Comparison of ENCODE assay signal across 7 mouse cellular contexts in genomic region chr2:29054991-29055390, GRCm38 (mm10). TPM values are rescaled to one million over a fixed set of nuclear protein-coding genes. Genes with fewer than 3 reads are reported as not detected.
DNase-seq lines count a peak whose midpoint lies in the region; ATAC-seq and TF ChIP-seq lines count a peak whose summit lies in the region.

Gene Cfap77 (minus strand): TSS chr2:29055066.

- no peaks in the 10 kb centered on the region for H3K36me3 ChIP-seq in ES-E14 (ENCODE audit: control insufficient read depth, insufficient read depth, low read length, poor library complexity, severe bottlenecking)
- no peaks in the 10 kb centered on the region for H3K36me3 ChIP-seq in forebrain, embryonic 12.5 days (replicated peaks)
- no peaks in the 10 kb centered on the region for H3K36me3 ChIP-seq in hindbrain, embryonic 12.5 days

- peak within 1 kb of the TSS; percentile 65 to 79 for H3K4me3 ChIP-seq in ES-E14 (ENCODE audit: insufficient read depth in 1 of 2, low read depth in 1 of 2, low read length in 2 of 2, poor library complexity in 1 of 2, severe bottlenecking in 1 of 2)
- peak within 1 kb of the TSS; percentile 48 for H3K4me3 ChIP-seq in forebrain, embryonic 12.5 days (replicated peaks)
- H3K4me3 ChIP-seq in hindbrain, embryonic 12.5 days = peak within 1 kb of the TSS; percentile 46

- under 1% methylated on average over 25 of the region's 25 CpGs for WGBS in forebrain, embryonic 12.5 days
- under 1% methylated on average over 25 of the region's 25 CpGs for WGBS in hindbrain, embryonic 12.5 days

- H3K27me3 ChIP-seq in forebrain, embryonic 12.5 days = peaks cover 75% of the 10 kb centered on the region
- H3K27me3 ChIP-seq in hindbrain, embryonic 12.5 days = peaks cover 58% of the 10 kb centered on the region

- H3K9me3 ChIP-seq in ES-E14 (ENCODE audit: control insufficient read depth, insufficient read depth, low read depth, low read length) = no peaks in the 10 kb centered on the region
- H3K9me3 ChIP-seq in forebrain, embryonic 12.5 days = no peaks in the 10 kb centered on the region
- H3K9me3 ChIP-seq in hindbrain, embryonic 12.5 days (replicated peaks) = no peaks in the 10 kb centered on the region

- no peak within 1 kb of the TSS for H3K27ac ChIP-seq in ES-E14 (ENCODE audit: insufficient read depth, low read depth, low read length, poor library complexity, severe bottlenecking)
- H3K27ac ChIP-seq in forebrain, embryonic 12.5 days = no peak within 1 kb of the TSS
- H3K27ac ChIP-seq in hindbrain, embryonic 12.5 days = no peak within 1 kb of the TSS

- ATAC-seq in forebrain, embryonic 12.5 days (ENCODE audit: low FRiP score) = no peak
- ATAC-seq in hindbrain, embryonic 12.5 days (ENCODE audit: low FRiP score) = peak; percentile 66

- intact Hi-C loops in left cerebral cortex, postnatal 36 days (cut with DNase I) = loop anchor here (5.0 kb wide), 2 partner anchors 78 to 303 kb away; no protein-coding TSS in a partner anchor

- H3K9ac ChIP-seq in ES-E14 (ENCODE audit: insufficient read depth, low read depth, low read length, poor library complexity, severe bottlenecking) = peak within 1 kb of the TSS; percentile 75
- H3K9ac ChIP-seq in forebrain, embryonic 12.5 days = peak within 1 kb of the TSS; percentile 68
- peak within 1 kb of the TSS; percentile 59 for H3K9ac ChIP-seq in hindbrain, embryonic 12.5 days

- peak; percentile 81 for DNase-seq in ES-E14 (ENCODE audit: low read depth, low spot score)
- peak; percentile 36 for DNase-seq in adrenal gland, adult 8-10 months
- peak; percentile 14 to 19 for DNase-seq in left cerebral cortex, postnatal 36 days (ENCODE audit: low spot score in 2 of 2)
- peak; percentile 78 for DNase-seq in mesoderm, embryonic 11.5 days (ENCODE audit: low read depth, low spot score)
- DNase-seq in spleen, adult 12 weeks (ENCODE audit: low spot score) = peak; percentile 55

- no peaks in the 10 kb centered on the region for H3K4me1 ChIP-seq in ES-E14 (ENCODE audit: control insufficient read depth in 2 of 2, insufficient read depth in 2 of 2, low read length in 2 of 2, poor library complexity in 1 of 2)
- H3K4me1 ChIP-seq in forebrain, embryonic 12.5 days = peaks cover 35% of the 10 kb centered on the region
- peaks cover 18% of the 10 kb centered on the region for H3K4me1 ChIP-seq in hindbrain, embryonic 12.5 days

- in situ Hi-C loops in ES-E14 (cut with MboI; ENCODE audit: low sequenced_read_pairs in 2 of 2, unreplicated experiment in 2 of 2) = loop anchor here (5.0 to 10.0 kb wide), 3 partner anchors 130 to 300 kb away; no protein-coding TSS in a partner anchor

- peak within 1 kb of the TSS; percentile 83 for H3K4me2 ChIP-seq in forebrain, embryonic 12.5 days
- peak within 1 kb of the TSS; percentile 74 for H3K4me2 ChIP-seq in hindbrain, embryonic 12.5 days (replicated peaks)

TF ChIP-seq in ES-E14, 5 proteins besides CTCF, POLR2A, EP300 and RAD21:
- no peak for TF ChIP-seq MAFK (IDR thresholded peaks at IDR 0.05; ENCODE audit: insufficient read depth, low read depth, low read length)
- TF ChIP-seq ZNF384 (IDR thresholded peaks at IDR 0.05; ENCODE audit: low read depth, low read length) = no peak
- TF ChIP-seq ZC3H11A (IDR thresholded peaks at IDR 0.05; ENCODE audit: borderline replicate concordance, low read depth, low read length) = no peak
- TF ChIP-seq CHD2 (IDR thresholded peaks at IDR 0.05; ENCODE audit: low read depth, low read length) = no peak
- TF ChIP-seq HCFC1 (IDR thresholded peaks at IDR 0.05; ENCODE audit: borderline replicate concordance, insufficient read depth, low read length) = 0 out of 2 replicates have a peak, but pooled peaks have one; percentile 48

RNA-seq across cellular contexts. Expression of gene Cfap77, which starts in this region (rescaled TPM):
- total RNA-seq in ES-E14 (2012; rRNA removed) = 1.0 and 2.6 TPM in 2 replicates
- total RNA-seq in adrenal gland, adult 8-10 months (2022) = 1 to 10 TPM in 2 of 4 experiments, under 1 TPM in 2; 0.44 to 1.6 (median 0.93) TPM
- 0.19 and 0.26 TPM in 2 replicates for polyA plus RNA-seq in forebrain, embryonic 12.5 days (2016; fragmentation: Nextera tagmentation; extraction: Ambion mirVana)
- 0.40 and 0.82 TPM in 2 replicates for polyA plus RNA-seq in hindbrain, embryonic 12.5 days (2016; fragmentation: Nextera tagmentation; extraction: Ambion mirVana)
- total RNA-seq in left cerebral cortex, postnatal 36 days (2021) = under 1 TPM in 1 of 2 experiments, not detected in 1; 0.35 TPM

Comparison
In these comparisons a context has a peak if more than half of its experiments do, and no peak if none do; other contexts are left out.
1. Peak in ATAC-seq, H3K4me3 ChIP-seq, H3K9ac ChIP-seq and H3K4me2 ChIP-seq in hindbrain, embryonic 12.5 days; RNA of the gene not detected or under 1 TPM.
2. Peak in DNase-seq in left cerebral cortex, postnatal 36 days; RNA of the gene not detected or under 1 TPM.
3. DNase-seq: peak in every context shown above with its lines; median percentile 81 in ES-E14; 78 in mesoderm, embryonic 11.5 days; 55 in spleen, adult 12 weeks; 36 in adrenal gland, adult 8-10 months; 16 in left cerebral cortex, postnatal 36 days.